35 mouse cellular contexts compared by ENCODE assay signal in genomic region chr2:121896825-121897224, GRCm38 (mm10). TPM values are rescaled to one million over a fixed set of nuclear protein-coding genes. Genes with fewer than 3 reads are reported as not detected.
"Had no signal": no experiment of that assay in that cellular context is flagged by ENCODE, and none has a peak within 500 bp of the region (broad histone marks: within the 10 kb centered on the region; RNA-seq: fewer than 3 reads in every experiment).

No protein-coding gene starts in this region.

- H3K9ac ChIP-seq: limb, embryonic 12.5 days; limb, embryonic 13.5 days; limb, embryonic 15.5 days; liver, embryonic 12.5 days; liver, embryonic 13.5 days; liver, embryonic 14.5 days; liver, embryonic 15.5 days; liver, postnatal 0 days; lung, embryonic 14.5 days; lung, embryonic 15.5 days; midbrain, embryonic 12.5 days; midbrain, embryonic 13.5 days; midbrain, embryonic 15.5 days; neural tube, embryonic 12.5 days had no signal

- H3K27ac ChIP-seq: limb, embryonic 10.5 days; limb, embryonic 12.5 days; limb, embryonic 13.5 days; limb, embryonic 15.5 days; liver, embryonic 12.5 days; liver, embryonic 13.5 days; liver, embryonic 14.5 days; liver, embryonic 15.5 days; lung, embryonic 15.5 days; macrophage; midbrain, embryonic 10.5 days; midbrain, embryonic 12.5 days; midbrain, embryonic 13.5 days; midbrain, embryonic 15.5 days; neural tube, embryonic 12.5 days had no signal

- H3K4me1 ChIP-seq: limb, embryonic 10.5 days; limb, embryonic 12.5 days; limb, embryonic 13.5 days; limb, embryonic 15.5 days; liver, embryonic 12.5 days; liver, embryonic 13.5 days; liver, embryonic 15.5 days; lung, embryonic 15.5 days; megakaryocyte, embryonic 14.5 days; midbrain, embryonic 10.5 days; midbrain, embryonic 12.5 days; midbrain, embryonic 13.5 days; midbrain, embryonic 15.5 days; neural tube, embryonic 12.5 days had no signal

- H3K4me2 ChIP-seq: limb, embryonic 12.5 days; limb, embryonic 13.5 days; limb, embryonic 15.5 days; liver, embryonic 11.5 days; liver, embryonic 12.5 days; liver, embryonic 13.5 days; liver, embryonic 15.5 days; lung, embryonic 14.5 days; lung, embryonic 15.5 days; midbrain, embryonic 11.5 days; midbrain, embryonic 12.5 days; midbrain, embryonic 13.5 days; midbrain, embryonic 15.5 days; neural tube, embryonic 12.5 days had no signal

- H3K9me3 ChIP-seq: limb, embryonic 10.5 days; limb, embryonic 12.5 days; limb, embryonic 15.5 days; liver, embryonic 13.5 days; liver, embryonic 15.5 days; lung, embryonic 15.5 days; midbrain, embryonic 10.5 days; midbrain, embryonic 12.5 days; midbrain, embryonic 13.5 days; midbrain, embryonic 15.5 days; neural tube, embryonic 12.5 days had no signal

- DNase-seq: left cerebral cortex, postnatal 4 days; liver; liver, embryonic 13.5 days; liver, postnatal 0 days; lung, adult 18-20 months; lung, adult 2 months; lung, embryonic 14.5 days; lung, postnatal 10 days; lung, postnatal 14 days; lung, postnatal 36 days; lung, postnatal 4 days; midbrain, embryonic 14.5 days had no signal

- H3K36me3 ChIP-seq: limb, embryonic 12.5 days; limb, embryonic 15.5 days; liver, embryonic 12.5 days; liver, embryonic 13.5 days; liver, embryonic 15.5 days; lung, embryonic 15.5 days; midbrain, embryonic 12.5 days; midbrain, embryonic 13.5 days; midbrain, embryonic 15.5 days; neural tube, embryonic 12.5 days had no signal

- H3K4me3 ChIP-seq: limb, embryonic 10.5 days; limb, embryonic 12.5 days; limb, embryonic 13.5 days; limb, embryonic 15.5 days; liver, embryonic 12.5 days; liver, embryonic 13.5 days; liver, embryonic 15.5 days; lung, embryonic 15.5 days; megakaryocyte, embryonic 14.5 days; midbrain, embryonic 10.5 days; midbrain, embryonic 12.5 days; midbrain, embryonic 13.5 days; midbrain, embryonic 15.5 days; myocyte; neural tube, embryonic 12.5 days had no signal

- H3K27me3 ChIP-seq: limb, embryonic 12.5 days; limb, embryonic 13.5 days; limb, embryonic 15.5 days; liver, embryonic 12.5 days; liver, embryonic 13.5 days; liver, embryonic 15.5 days; lung, embryonic 15.5 days; megakaryocyte, embryonic 14.5 days; midbrain, embryonic 12.5 days; midbrain, embryonic 13.5 days; midbrain, embryonic 15.5 days; neural tube, embryonic 12.5 days had no signal

- ATAC-seq: liver, embryonic 12.5 days; liver, postnatal 0 days; lung, postnatal 0 days; midbrain, embryonic 13.5 days; midbrain, embryonic 15.5 days; midbrain, embryonic 16.5 days had no signal

RNA-seq across cellular contexts. Expression of gene Mageb3, which starts 59.1 kb away (rescaled TPM):
- total RNA-seq: liver, adult 2 months; midbrain, postnatal 0 days; monocyte, adult 5-6 weeks had no signal
- polyA plus RNA-seq: liver, adult 2 months; lung, adult 2 months; macrophage had no signal
